Mouse (Mus musculus) thymus, adult 2 months (tissue): ENCODE data around the gene Vdac2.

ENCODE experiments used
- CTCF ChIP-seq: fragments of 200-500 bp; IDR thresholded peaks from 2 replicates; pipeline ENCODE4 v1.5.1; 2012; ENCODE audit warnings: mild to moderate bottlenecking, control low read depth, low read length, moderate library complexity, borderline replicate concordance; ENCODE audit not compliant: control insufficient read depth, poor library complexity, insufficient read depth; ENCODE audit errors: extremely low read depth
- POLR2A ChIP-seq: fragments of 200-500 bp; IDR thresholded peaks from 2 replicates; pipeline ENCODE4 v1.6.1; 2012; ENCODE audit warnings: mild to moderate bottlenecking, low read length, control low read depth, moderate library complexity; ENCODE audit not compliant: control insufficient read depth, poor library complexity, insufficient read depth; ENCODE audit errors: extremely low read depth

GRCm38 (mm10) chr14:21787374-21787773 is 37.7 kb upstream of the Vdac2 start:
- TF ChIP-seq CTCF (no peak), POLR2A (no peak)
